Mouse (Mus musculus) layer of hippocampus, adult 2 months (tissue): ENCODE results near the gene Rpsa. TPM values are rescaled to one million over a fixed set of nuclear protein-coding genes. Genes with fewer than 3 reads are reported as not detected.
"Not testable (repeated sequence)": the region's sequence is repeated elsewhere in the genome, so short reads cannot be mapped to it uniquely, and the experiment has no call there.

Experiments
- DNase-seq, 2 experiments: peaks; one replicate each; pipeline ENCODE4 v3.0.0; 2022; ENCODE audit warnings: low spot score in 2 of 2
- H3K27ac ChIP-seq: fragments of 200-600 bp; 2 replicates; pipeline ENCODE4 v1.8.1; 2022
- H3K4me3 ChIP-seq: fragments of 200-600 bp; 2 replicates; pipeline ENCODE4 v1.8.1; 2022; ENCODE audit warnings: mild to moderate bottlenecking
- CTCF ChIP-seq: fragments of 200-600 bp; conservative IDR thresholded peaks from 2 replicates; pipeline ENCODE4 v1.8.1; 2022; ENCODE audit warnings: antibody characterized with exemption, mild to moderate bottlenecking, moderate library complexity
- total RNA-seq, 2 experiments: library from RNA; stranded (reverse); gene quantifications; 2 replicates each; pipeline ENCODE4 v1.2.3; 2021

Gene Rpsa
- total RNA-seq, 2 experiments from 2014 or later = 440 to 441 TPM

DNA sequence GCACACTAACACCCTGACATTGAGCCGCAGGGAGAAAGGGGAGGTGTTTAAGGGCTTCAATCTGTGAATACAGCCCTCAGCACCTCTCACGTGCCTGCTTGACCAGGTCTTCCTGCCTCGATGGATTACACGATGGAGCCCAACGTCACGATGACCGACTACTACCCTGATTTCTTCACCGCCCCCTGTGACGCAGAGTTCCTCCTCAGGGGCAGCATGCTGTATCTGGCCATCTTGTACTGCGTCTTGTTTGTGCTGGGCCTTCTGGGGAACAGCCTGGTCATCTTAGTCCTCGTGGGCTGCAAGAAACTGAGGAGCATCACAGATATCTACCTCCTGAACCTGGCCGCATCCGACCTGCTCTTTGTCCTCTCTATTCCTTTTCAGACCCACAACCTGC lies 33.8 kb upstream of the Rpsa start:
- DNase-seq = no peak
- no peak for TF ChIP-seq CTCF
- Histone ChIP-seq H3K4me3 (no peak overlapping the region), H3K27ac (no peak overlapping the region)

DNA sequence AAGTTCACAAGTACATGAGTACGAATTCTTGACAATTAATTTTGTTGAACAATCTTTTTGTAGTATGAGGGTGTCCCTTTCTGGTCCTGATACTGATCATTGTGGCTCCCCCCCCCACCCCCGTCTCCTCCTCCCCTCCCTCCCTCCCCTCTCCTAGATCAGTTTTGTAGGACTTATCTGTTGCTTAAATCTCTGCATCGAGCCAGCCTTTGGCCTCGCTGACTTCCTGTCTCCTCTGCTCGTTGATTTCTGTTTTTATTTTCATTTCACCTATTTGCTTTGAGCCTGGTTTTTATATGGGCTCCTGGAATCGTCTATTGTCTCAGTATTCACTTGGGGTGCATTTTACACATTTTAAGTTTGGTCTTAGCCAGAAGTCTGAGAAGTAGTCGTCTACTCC lies 31.6 kb upstream of the Rpsa start:
- no peak overlapping the region for H3K27ac ChIP-seq
- no peak for TF ChIP-seq CTCF
- H3K4me3 ChIP-seq = no peak overlapping the region

DNA sequence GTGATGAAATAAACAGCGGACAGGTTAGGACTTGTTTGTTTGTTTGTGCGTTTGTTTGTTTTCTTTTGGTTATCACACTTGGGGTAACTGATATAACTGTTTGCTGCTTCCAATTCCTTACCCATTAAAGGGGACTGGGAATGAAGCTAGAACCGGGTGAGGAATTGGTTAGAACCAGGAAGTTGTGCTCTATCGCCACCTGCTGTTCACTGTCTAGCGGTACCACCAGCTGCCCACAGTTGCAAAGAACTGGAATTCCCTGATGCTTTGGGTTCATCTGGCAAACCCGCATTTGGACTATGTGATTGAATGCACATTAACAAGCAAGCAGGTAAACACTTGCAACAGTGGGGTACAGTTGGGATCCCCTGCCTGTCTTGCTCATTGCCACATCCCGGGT lies 28.8 kb upstream of the Rpsa start:
- H3K4me3 ChIP-seq = no peak overlapping the region
- H3K27ac ChIP-seq = no peak overlapping the region
- DNase-seq = peak; percentile 70 to 80
- peak; percentile 95 for TF ChIP-seq CTCF

More for the DNA sequence above, 31.6 kb upstream of the Rpsa start:
- DNase-seq = no peak

DNA sequence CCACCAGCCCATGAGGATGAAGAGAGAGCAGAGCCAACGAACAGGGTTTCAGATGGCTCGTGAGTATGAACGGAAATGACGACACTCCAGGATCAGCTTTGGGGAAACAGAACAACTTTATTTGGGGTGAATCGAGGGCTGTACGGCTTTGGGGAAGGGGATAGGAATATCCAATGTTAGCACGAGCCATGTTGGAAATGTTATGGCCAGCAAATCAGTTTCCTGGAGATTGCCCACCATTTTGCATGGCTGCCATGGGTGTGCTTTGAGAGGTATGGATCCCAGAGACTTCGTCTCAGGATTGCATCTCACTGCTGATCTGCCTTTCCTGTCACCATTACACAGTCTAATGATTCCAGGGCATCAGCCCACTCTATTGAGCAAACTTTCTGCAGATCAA lies 28.2 kb upstream of the Rpsa start:
- no peak for DNase-seq
- Histone ChIP-seq H3K4me3 (no peak overlapping the region), H3K27ac (no peak overlapping the region)
- TF ChIP-seq CTCF = no peak

DNA sequence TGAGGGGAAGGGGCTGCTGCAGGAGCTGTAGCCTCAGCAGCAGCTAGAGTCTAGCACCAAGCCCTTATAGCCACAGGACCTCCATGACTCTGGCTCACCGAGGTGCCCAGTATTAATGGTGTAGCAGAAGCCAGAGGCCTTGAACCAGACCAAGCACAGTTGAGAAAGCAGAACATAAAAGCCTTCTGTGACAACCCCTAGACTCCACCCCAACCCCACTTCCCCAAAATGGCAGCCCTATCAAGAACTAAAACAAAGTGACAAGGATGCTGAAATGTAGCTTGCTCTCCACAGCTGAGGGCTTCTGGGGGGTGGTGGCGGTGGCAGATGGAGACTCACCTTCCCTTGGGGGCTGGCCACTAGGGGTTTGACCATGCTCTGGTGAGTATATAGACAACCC lies 26.3 kb upstream of the Rpsa start:
- no peak for DNase-seq
- no peak for TF ChIP-seq CTCF
- no peak overlapping the region for H3K4me3 ChIP-seq
- H3K27ac ChIP-seq = no peak overlapping the region

- not testable (repeated sequence) for H3K4me3 ChIP-seq, H3K27ac ChIP-seq, DNase-seq
Observed at GRCm38 (mm10) chr9:120108953-120109352, 18.5 kb upstream of the Rpsa start.

DNA sequence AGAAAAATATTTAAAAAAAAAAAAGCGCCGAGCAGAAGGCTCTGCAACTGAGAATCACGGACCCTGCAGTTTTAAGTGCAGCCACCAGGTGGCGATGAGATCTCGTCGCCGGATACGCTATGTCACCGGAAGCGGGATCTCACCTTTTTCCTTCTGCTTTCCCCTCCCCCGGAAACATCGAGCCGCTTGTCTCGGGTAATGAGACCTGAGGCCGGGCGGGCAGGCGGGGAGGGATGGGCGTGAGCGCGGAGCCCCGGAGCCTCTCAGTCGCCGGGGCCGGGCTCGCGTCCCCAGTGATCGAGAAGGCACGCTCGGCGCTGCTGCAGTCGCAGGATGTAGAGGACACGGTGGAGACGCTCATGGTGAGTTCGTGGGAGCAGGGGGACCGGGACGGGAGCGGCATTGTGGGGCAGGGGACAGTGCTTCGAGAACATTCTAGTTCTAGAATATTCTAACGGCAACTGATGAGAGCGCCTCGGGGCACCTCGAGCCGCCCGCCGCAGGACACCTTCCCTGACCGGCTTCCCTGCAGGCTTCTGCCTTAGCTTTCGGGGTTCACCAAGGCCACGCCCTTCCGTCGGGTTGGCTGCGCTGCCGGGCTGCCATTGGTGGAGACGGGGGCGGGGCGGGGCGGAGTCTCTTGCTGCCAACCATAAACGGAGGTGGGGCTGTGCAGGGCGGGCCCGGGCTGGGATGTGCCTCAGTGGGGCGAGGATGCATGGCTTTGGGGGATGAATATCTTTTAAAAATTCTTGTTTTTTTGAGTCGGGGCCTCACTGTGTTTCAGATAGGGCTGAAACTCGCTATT lies 17.1 kb upstream of the Rpsa start, which contains the start of gene Slc25a38:
Gene Slc25a38 (plus strand): TSS at position 164 of the 808 bp plus-strand sequence.
- TF ChIP-seq CTCF = peak; percentile 90
- peak; percentile 96 to 97 for DNase-seq
- Histone ChIP-seq H3K4me3 (peak within 1 kb of the TSS; percentile 88), H3K27ac (peak within 1 kb of the TSS; percentile 98)

DNA sequence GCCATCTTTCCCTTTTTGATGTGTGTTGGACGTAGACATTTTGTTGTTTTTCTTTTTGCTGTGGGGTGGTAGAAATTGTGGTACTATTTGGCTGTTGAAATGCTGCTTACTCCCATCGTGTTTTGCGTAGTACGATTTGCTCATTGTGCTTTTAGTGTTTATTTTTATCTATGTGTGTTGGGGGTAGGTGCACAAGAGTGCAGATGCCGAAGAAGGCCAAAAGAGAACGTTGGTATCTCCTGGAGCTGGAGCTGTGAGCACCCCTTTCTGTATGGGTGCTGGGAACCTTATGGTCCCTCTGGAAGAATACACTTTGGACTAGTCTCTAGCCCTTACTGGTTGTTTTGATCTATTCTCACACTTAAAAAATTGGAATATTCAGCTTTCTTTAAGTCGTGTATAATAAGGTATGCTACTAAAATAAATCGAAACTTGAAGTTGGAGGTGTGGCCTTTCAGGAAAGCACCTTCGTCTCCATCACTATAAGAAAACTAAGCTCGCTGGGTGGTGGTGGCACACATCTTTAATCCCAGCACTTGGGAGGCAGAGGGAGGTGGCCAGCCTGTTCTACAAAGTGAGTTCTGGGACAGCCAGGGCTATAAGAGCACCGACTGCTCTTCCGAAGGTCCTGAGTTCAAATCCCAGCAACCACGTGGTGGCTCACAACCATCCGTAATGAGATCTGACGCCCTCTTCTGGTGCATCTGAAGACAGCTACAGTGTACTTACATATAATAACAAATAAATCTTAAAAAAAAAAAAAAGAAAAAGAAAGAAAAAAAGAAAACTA lies 16.1 kb upstream of the Rpsa start:
- Histone ChIP-seq H3K27ac (peak overlapping the region; percentile 98), H3K4me3 (peak overlapping the region; percentile 88)
- TF ChIP-seq CTCF = no peak
- no peak for DNase-seq

GRCm38 (mm10) chr9:120112472-120112871 lies 15.0 kb upstream of the Rpsa start:
- no peak for TF ChIP-seq CTCF

GRCm38 (mm10) chr9:120113456-120113855 lies 14.0 kb upstream of the Rpsa start:
- Histone ChIP-seq H3K27ac (no peak overlapping the region), H3K4me3 (no peak overlapping the region)
- no peak for DNase-seq
- TF ChIP-seq CTCF = no peak

More at GRCm38 (mm10) chr9:120112472-120112871, 15.0 kb upstream of the Rpsa start:
- Histone ChIP-seq H3K4me3 (no peak overlapping the region), H3K27ac (no peak overlapping the region)
- no peak for DNase-seq

DNA sequence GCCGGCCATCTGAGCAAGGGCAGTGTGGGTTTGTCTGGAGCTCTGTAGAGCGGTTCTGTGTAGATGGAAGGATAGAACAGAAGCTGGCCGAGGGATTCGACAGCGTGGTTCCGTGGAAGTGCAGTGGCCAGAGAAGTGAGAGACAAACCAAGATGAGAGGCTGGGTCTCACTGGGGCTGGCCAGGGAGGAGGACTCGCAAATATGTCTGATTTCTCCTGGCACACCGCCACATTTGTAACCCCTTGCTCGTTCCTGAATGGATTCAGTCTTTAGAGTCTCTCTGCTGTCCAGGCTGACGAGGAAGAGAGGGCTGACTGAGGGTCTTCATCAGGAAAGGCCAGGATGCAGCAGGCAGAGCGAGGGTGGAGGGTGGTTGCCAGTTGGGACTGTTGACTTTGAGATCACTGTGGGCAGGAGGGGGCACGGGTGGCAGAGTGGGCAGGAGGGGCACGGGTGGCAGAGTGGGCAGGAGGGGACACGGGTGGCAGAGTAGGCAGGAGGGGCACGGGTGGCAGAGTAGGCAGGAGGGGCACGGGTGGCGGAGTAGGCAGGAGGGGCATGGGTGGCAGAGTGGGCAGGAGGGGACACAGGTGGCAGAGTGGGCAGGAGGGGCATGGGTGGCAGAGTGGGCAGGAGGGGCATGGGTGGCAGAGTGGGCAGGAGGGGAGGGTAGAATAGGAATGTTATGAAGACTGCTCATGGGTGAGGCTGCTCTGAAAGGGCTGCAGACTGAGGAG lies 13.3 kb upstream of the Rpsa start:
- H3K27ac ChIP-seq = no peak overlapping the region
- TF ChIP-seq CTCF = no peak
- DNase-seq = no peak

GRCm38 (mm10) chr9:120114789-120115151 lies 12.7 kb upstream of the Rpsa start:
- Histone ChIP-seq H3K27ac (no peak overlapping the region), H3K4me3 (no peak overlapping the region)
- no peak for DNase-seq
- no peak for TF ChIP-seq CTCF

More for the DNA sequence above, 13.3 kb upstream of the Rpsa start:
- H3K4me3 ChIP-seq = no peak overlapping the region

GRCm38 (mm10) chr9:120115580-120115979 lies 11.9 kb upstream of the Rpsa start:
- Histone ChIP-seq H3K27ac (no peak overlapping the region), H3K4me3 (no peak overlapping the region)
- no peak for TF ChIP-seq CTCF
- DNase-seq = no peak
